In the genomic region with DNA sequence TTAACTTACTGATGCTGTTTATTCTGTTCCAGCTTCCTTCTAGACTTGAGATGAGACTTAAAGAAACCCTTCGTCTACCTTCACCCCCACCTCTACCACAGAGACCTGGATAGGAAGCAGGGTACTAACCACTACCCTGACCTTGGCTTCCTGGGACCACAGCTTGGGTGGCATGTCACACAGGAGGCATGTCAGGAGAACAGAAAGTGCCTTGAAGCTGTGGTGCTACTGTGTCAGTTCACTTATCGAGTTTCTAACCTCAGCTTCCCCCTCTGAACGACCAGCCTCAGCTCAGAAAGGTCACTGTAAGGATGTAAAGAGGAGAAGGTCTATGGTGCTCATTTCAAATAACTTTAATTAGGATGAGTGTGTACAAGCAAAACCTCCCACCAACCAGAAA, we compare ENCODE assay signal across 23 mouse cellular contexts. TPM values are rescaled to one million over a fixed set of nuclear protein-coding genes. Genes with fewer than 3 reads are reported as not detected.
DNase-seq lines count a peak whose midpoint lies in the region; ATAC-seq lines count a peak whose summit lies in the region.
"Had no signal": no experiment of that assay in that cellular context is flagged by ENCODE, and none has a peak within 500 bp of the region (broad histone marks: within the 10 kb centered on the region; RNA-seq: fewer than 3 reads in every experiment).

No protein-coding gene starts in this region.

- ATAC-seq in common myeloid progenitor, adult 5-6 weeks (replicated peaks; ENCODE audit: low read depth, poor library complexity, severe bottlenecking): peak; percentile 69
- peak; percentile 29 to 53; a peak in 3 of 4 replicates for ATAC-seq in hematopoietic stem cell, adult 5-6 weeks (replicated peaks in 1 of 2; ENCODE audit: insufficient read depth in 1 of 2, low FRiP score in 2 of 2, low TSS enrichment in 1 of 2, low read depth in 1 of 2, poor library complexity in 2 of 2, severe bottlenecking in 2 of 2)
- peak; percentile 39 for ATAC-seq in megakaryocyte, adult 5-6 weeks (ENCODE audit: poor library complexity, severe bottlenecking)
- ATAC-seq: activated CD4-positive, CD25-positive, alpha-beta regulatory T cell, adult 4 months; forebrain, embryonic 13.5 days; forebrain, embryonic 15.5 days; forebrain, postnatal 0 days; Patski had no signal

- DNase-seq in 416B (ENCODE audit: low read depth): peak; percentile 39
- no peak for DNase-seq in heart, postnatal 14 days
- DNase-seq in embryo, embryonic 10 days (ENCODE audit: low spot score): no peak
- DNase-seq in kidney, adult 11 months: no peak
- DNase-seq in heart, adult 8-10 months (ENCODE audit: low spot score): no peak
- DNase-seq: adrenal gland, adult 8-10 months; adrenal gland, postnatal 14 days; adrenal gland, postnatal 36 days; cerebellum, adult 11-12 months; cerebellum, adult 2 months; cerebellum, adult 9-10 months; cerebellum, postnatal 10 days; cerebellum, postnatal 25 days; forebrain, postnatal 0 days had no signal

- intact Hi-C loops in heart, postnatal 14 days (cut with DNase I): no loop called here

RNA-seq across cellular contexts. Expression of a gene that starts 14.0 kb away (rescaled TPM):
- total RNA-seq in common myeloid progenitor, adult 5-6 weeks (2017): 2.1 TPM in 1 of 2 replicates, not detected in the other
- total RNA-seq in hematopoietic stem cell, adult 5-6 weeks (2017): 3.8 and 5.8 TPM in 2 replicates
- total RNA-seq in megakaryocyte, adult 5-6 weeks (2015): 45.4 and 58.9 TPM in 2 replicates
- total RNA-seq in megakaryocyte, adult 5-6 weeks (2017): 26.0 and 31.5 TPM in 2 replicates
- total RNA-seq in heart, postnatal 14 days (2021): 1 to 10 TPM; 1.2 to 1.7 TPM
- 1 to 10 TPM in 3 of 4 experiments, under 1 TPM in 1; 0.69 to 2.7 (median 1.7) TPM for total RNA-seq in heart, adult 8-10 months (2022)
- total RNA-seq: G1E had no signal

RNA-seq across cellular contexts. Expression of a gene that starts 17.0 kb away (rescaled TPM):
- total RNA-seq in common myeloid progenitor, adult 5-6 weeks (2017): not detected in 2 replicates
- not detected in 2 replicates for total RNA-seq in hematopoietic stem cell, adult 5-6 weeks (2017)
- not detected in 2 replicates for total RNA-seq in megakaryocyte, adult 5-6 weeks (2015)
- total RNA-seq in megakaryocyte, adult 5-6 weeks (2017): not detected in 2 replicates
- not detected for total RNA-seq in heart, postnatal 14 days (2021)
- total RNA-seq in heart, adult 8-10 months (2022): not detected
- total RNA-seq: adrenal gland, adult 18-20 months; adrenal gland, adult 8-10 months; adrenal gland, postnatal 14 days; adrenal gland, postnatal 36 days; forebrain, postnatal 0 days; G1E had no signal

RNA-seq across cellular contexts. Expression of a gene that starts 24.1 kb away (rescaled TPM):
- total RNA-seq in common myeloid progenitor, adult 5-6 weeks (2017): not detected in 2 replicates
- total RNA-seq in hematopoietic stem cell, adult 5-6 weeks (2017): not detected in 2 replicates
- total RNA-seq in megakaryocyte, adult 5-6 weeks (2015): 0.74 TPM in 1 of 2 replicates, not detected in the other
- not detected in 2 replicates for total RNA-seq in megakaryocyte, adult 5-6 weeks (2017)
- under 1 TPM; 0.39 to 0.48 TPM for total RNA-seq in heart, postnatal 14 days (2021)
- 1 to 10 TPM in 2 of 4 experiments, under 1 TPM in 1, not detected in 1; 0.57 to 1.3 (median 1.1) TPM for total RNA-seq in heart, adult 8-10 months (2022)
- total RNA-seq: adrenal gland, postnatal 14 days; forebrain, postnatal 0 days; G1E had no signal

RNA-seq across cellular contexts. Expression of a gene that starts 36.2 kb away (rescaled TPM):
- total RNA-seq in common myeloid progenitor, adult 5-6 weeks (2017): not detected in 2 replicates
- total RNA-seq in hematopoietic stem cell, adult 5-6 weeks (2017): not detected in 2 replicates
- total RNA-seq in megakaryocyte, adult 5-6 weeks (2015): not detected in 2 replicates
- total RNA-seq in megakaryocyte, adult 5-6 weeks (2017): not detected in 2 replicates
- under 1 TPM; 0.54 to 0.79 TPM for total RNA-seq in heart, postnatal 14 days (2021)
- total RNA-seq in heart, adult 8-10 months (2022): 1 to 10 TPM; 2.4 to 5.2 (median 3.8) TPM
- total RNA-seq: forebrain, postnatal 0 days; G1E had no signal

RNA-seq across cellular contexts. Expression of a gene that starts 53.1 kb away (rescaled TPM):
- total RNA-seq in common myeloid progenitor, adult 5-6 weeks (2017): not detected in 2 replicates
- not detected in 2 replicates for total RNA-seq in hematopoietic stem cell, adult 5-6 weeks (2017)
- total RNA-seq in megakaryocyte, adult 5-6 weeks (2015): not detected in 2 replicates
- not detected in 2 replicates for total RNA-seq in megakaryocyte, adult 5-6 weeks (2017)
- not detected for total RNA-seq in heart, postnatal 14 days (2021)
- under 1 TPM in 1 of 4 experiments, not detected in 3; 0.08 TPM for total RNA-seq in heart, adult 8-10 months (2022)
